In genomic region chr9:90275906-90276305, GRCm38 (mm10) we compare ENCODE assay signal across 26 mouse cellular contexts. TPM values are rescaled to one million over a fixed set of nuclear protein-coding genes. Genes with fewer than 3 reads are reported as not detected.
DNase-seq lines count a peak whose midpoint lies in the region; ATAC-seq and TF ChIP-seq lines count a peak whose summit lies in the region.
"Had no signal": no experiment of that assay in that cellular context is flagged by ENCODE, and none has a peak within 500 bp of the region (broad histone marks: within the 10 kb centered on the region; RNA-seq: fewer than 3 reads in every experiment).

No protein-coding gene starts in this region.

- WGBS in liver, adult 2 months: 91% methylated on average over 5 of the region's 5 CpGs
- 92% methylated on average over 5 of the region's 5 CpGs for WGBS in spleen, adult 2 months
- 89% methylated on average over 5 of the region's 5 CpGs for WGBS in limb, embryonic 11.5 days
- 88% methylated on average over 5 of the region's 5 CpGs for WGBS in stomach, embryonic 16.5 days

- ATAC-seq in limb, embryonic 11.5 days (ENCODE audit: insufficient number of reproducible peaks, low FRiP score, low TSS enrichment, low read depth): no peak
- no peak for ATAC-seq in stomach, embryonic 16.5 days (ENCODE audit: insufficient read depth, low FRiP score)
- ATAC-seq: CD4-positive, CD25-positive, alpha-beta regulatory T cell, adult 4 months; forebrain, embryonic 16.5 days; midbrain, embryonic 13.5 days had no signal

- H3K9ac ChIP-seq in liver, adult 2 months (ENCODE audit: low read depth, low read length): no peak overlapping the region
- no peak overlapping the region for H3K9ac ChIP-seq in limb, embryonic 11.5 days (ENCODE audit: low read length)
- H3K9ac ChIP-seq in stomach, embryonic 16.5 days (ENCODE audit: low read length): no peak overlapping the region
- H3K9ac ChIP-seq: hindbrain, embryonic 12.5 days; limb, embryonic 13.5 days; midbrain, embryonic 13.5 days; neural tube, embryonic 13.5 days had no signal

- no peak for DNase-seq in liver, adult 2 months (ENCODE audit: extremely low read depth, low read depth, low spot score)
- no peak for DNase-seq in liver
- DNase-seq in spleen, adult 2 months (ENCODE audit: low read depth in 1 of 2, low spot score in 2 of 2): no peak
- no peak for DNase-seq in spleen, adult 18-20 months
- DNase-seq in limb, embryonic 11.5 days (ENCODE audit: low spot score): peak; percentile 15
- DNase-seq in yolk sac, embryonic 10.5 days (ENCODE audit: low spot score): no peak
- no peak for DNase-seq in frontal cortex, postnatal 10 days (ENCODE audit: low spot score in 2 of 2)
- DNase-seq: adrenal gland, postnatal 25 days; cerebellum, adult 11 months; cerebellum, postnatal 14 days; gastrocnemius, postnatal 14 days; heart, adult 2 months; kidney, postnatal 36 days; layer of hippocampus, postnatal 36 days; retina, postnatal 1 day; thymus, adult 18-20 months; thymus, postnatal 36 days had no signal

- H3K4me1 ChIP-seq in liver, adult 2 months (ENCODE audit: control insufficient read depth, insufficient read depth, low read length): peaks cover 2% of the 10 kb centered on the region; the same call in 1 of the 2 replicates
- no peaks in the 10 kb centered on the region for H3K4me1 ChIP-seq in spleen, adult 2 months (ENCODE audit: control insufficient read depth, insufficient read depth, insufficient read length)
- no peaks in the 10 kb centered on the region for H3K4me1 ChIP-seq in limb, embryonic 11.5 days (ENCODE audit: control insufficient read depth, insufficient read depth, low read length)
- peaks cover 19% of the 10 kb centered on the region for H3K4me1 ChIP-seq in stomach, embryonic 16.5 days (ENCODE audit: control insufficient read depth, insufficient read depth, low read length)
- H3K4me1 ChIP-seq: forebrain, embryonic 10.5 days; hindbrain, embryonic 12.5 days; midbrain, embryonic 13.5 days had no signal

- no peak overlapping the region for H3K4me2 ChIP-seq in limb, embryonic 11.5 days (ENCODE audit: low read depth, severe bottlenecking)
- no peak overlapping the region for H3K4me2 ChIP-seq in stomach, embryonic 16.5 days (ENCODE audit: low read depth, low read length)
- H3K4me2 ChIP-seq: hindbrain, embryonic 12.5 days; limb, embryonic 13.5 days; midbrain, embryonic 13.5 days; neural tube, embryonic 13.5 days had no signal

- H3K36me3 ChIP-seq in liver, adult 2 months (ENCODE audit: control insufficient read depth, insufficient read depth, low read length): no peaks in the 10 kb centered on the region
- H3K36me3 ChIP-seq in spleen, adult 2 months (ENCODE audit: control insufficient read depth, insufficient read depth, low read length): no peaks in the 10 kb centered on the region
- H3K36me3 ChIP-seq in limb, embryonic 11.5 days (ENCODE audit: control insufficient read depth, insufficient read depth, low read length): no peaks in the 10 kb centered on the region
- H3K36me3 ChIP-seq in stomach, embryonic 16.5 days (ENCODE audit: control insufficient read depth, insufficient read depth, low read length): no peaks in the 10 kb centered on the region
- H3K36me3 ChIP-seq: forebrain, embryonic 10.5 days; hindbrain, embryonic 12.5 days; limb, embryonic 13.5 days; midbrain, embryonic 13.5 days; neural tube, embryonic 13.5 days had no signal

- peak overlapping the region; percentile 28; the same call in 1 of the 2 replicates for H3K27ac ChIP-seq in liver, adult 2 months (replicated peaks; ENCODE audit: insufficient read depth, low read depth, low read length)
- H3K27ac ChIP-seq in spleen, adult 2 months (ENCODE audit: insufficient read depth, low read length): peak overlapping the region; percentile 59; the same call in 1 of the 2 replicates
- no peak overlapping the region for H3K27ac ChIP-seq in limb, embryonic 11.5 days (replicated peaks; ENCODE audit: low read depth, low read length)
- H3K27ac ChIP-seq in stomach, embryonic 16.5 days (ENCODE audit: low read length): peak overlapping the region; percentile 74
- H3K27ac ChIP-seq: forebrain, embryonic 10.5 days; heart, adult 2 months; hindbrain, embryonic 12.5 days; limb, embryonic 13.5 days; midbrain, embryonic 13.5 days; neural tube, embryonic 13.5 days had no signal

- H3K27me3 ChIP-seq in liver, adult 2 months (ENCODE audit: control insufficient read depth, insufficient read depth, low read length): no peaks in the 10 kb centered on the region
- no peaks in the 10 kb centered on the region for H3K27me3 ChIP-seq in spleen, adult 2 months (ENCODE audit: control insufficient read depth, insufficient read depth, low read length)
- H3K27me3 ChIP-seq in limb, embryonic 11.5 days (ENCODE audit: control insufficient read depth, insufficient read depth, low read length): no peaks in the 10 kb centered on the region
- no peaks in the 10 kb centered on the region for H3K27me3 ChIP-seq in stomach, embryonic 16.5 days (ENCODE audit: control insufficient read depth, insufficient read depth, low read length)
- H3K27me3 ChIP-seq: hindbrain, embryonic 12.5 days; limb, embryonic 13.5 days; neural tube, embryonic 13.5 days had no signal

- H3K9me3 ChIP-seq in limb, embryonic 11.5 days (ENCODE audit: control insufficient read depth, low read length): no peaks in the 10 kb centered on the region
- H3K9me3 ChIP-seq in stomach, embryonic 16.5 days (replicated peaks; ENCODE audit: control insufficient read depth, low read length): no peaks in the 10 kb centered on the region
- H3K9me3 ChIP-seq: forebrain, embryonic 10.5 days; hindbrain, embryonic 12.5 days; limb, embryonic 13.5 days; megakaryocyte, embryonic 14.5 days; midbrain, embryonic 13.5 days; neural tube, embryonic 13.5 days had no signal

- no peaks in the 10 kb centered on the region for H3K79me2 ChIP-seq in liver, adult 2 months (ENCODE audit: control insufficient read depth, insufficient read depth, low read length)

- TF ChIP-seq CTCF in liver, adult 2 months (IDR thresholded peaks at IDR 0.05; ENCODE audit: low read depth, low read length): no peak
- no peak for TF ChIP-seq CTCF in spleen, adult 2 months (IDR thresholded peaks at IDR 0.05; ENCODE audit: extremely low read depth, insufficient read depth, insufficient read length, insufficient replicate concordance)

- no peak overlapping the region for H3K4me3 ChIP-seq in liver, adult 2 months (ENCODE audit: insufficient read depth, low read depth, low read length)
- H3K4me3 ChIP-seq in spleen, adult 2 months (ENCODE audit: extremely low read depth, insufficient read depth, insufficient read length): no peak overlapping the region
- no peak overlapping the region for H3K4me3 ChIP-seq in limb, embryonic 11.5 days (ENCODE audit: low read depth, low read length)
- no peak overlapping the region for H3K4me3 ChIP-seq in stomach, embryonic 16.5 days (replicated peaks; ENCODE audit: low read length)
- H3K4me3 ChIP-seq: forebrain, embryonic 10.5 days; heart, adult 2 months; hindbrain, embryonic 12.5 days; limb, embryonic 13.5 days; megakaryocyte, embryonic 14.5 days; midbrain, embryonic 13.5 days; neural tube, embryonic 13.5 days had no signal

- no peak for TF ChIP-seq POLR2A in liver, adult 2 months (IDR thresholded peaks at IDR 0.05; ENCODE audit: extremely low read depth, insufficient read depth, low read length)
- no peak for TF ChIP-seq POLR2A in spleen, adult 2 months (IDR thresholded peaks at IDR 0.05; ENCODE audit: low read depth, low read length)

RNA-seq across cellular contexts. Expression of gene Tbc1d2b, which starts 5.3 kb away (rescaled TPM):
- total RNA-seq in liver, adult 2 months (2014; rRNA removed): 14.1 and 22.1 TPM in 2 replicates
- polyA plus RNA-seq in liver, adult 2 months (2012; rRNA removed): 12.7 and 16.9 TPM in 2 replicates
- 26.4 and 27.8 TPM in 2 replicates for polyA plus RNA-seq in spleen, adult 2 months (2012; rRNA removed)
- 9.6 and 11.2 TPM in 2 replicates for polyA plus RNA-seq in limb, embryonic 11.5 days (2014; fragmentation: Nextera tagmentation; extraction: Ambion mirVana)
- polyA plus RNA-seq in stomach, embryonic 16.5 days (2015; fragmentation: Nextera tagmentation; extraction: Ambion mirVana): 15.1 and 15.4 TPM in 2 replicates
